Mouse (Mus musculus): ENCODE results near the gene 2210010C04Rik. TPM values are rescaled to one million over a fixed set of nuclear protein-coding genes. Genes with fewer than 3 reads are reported as not detected.

Gene 2210010C04Rik
- polyA plus RNA-seq, 1 experiment from 2014 or later: not detected

DNA sequence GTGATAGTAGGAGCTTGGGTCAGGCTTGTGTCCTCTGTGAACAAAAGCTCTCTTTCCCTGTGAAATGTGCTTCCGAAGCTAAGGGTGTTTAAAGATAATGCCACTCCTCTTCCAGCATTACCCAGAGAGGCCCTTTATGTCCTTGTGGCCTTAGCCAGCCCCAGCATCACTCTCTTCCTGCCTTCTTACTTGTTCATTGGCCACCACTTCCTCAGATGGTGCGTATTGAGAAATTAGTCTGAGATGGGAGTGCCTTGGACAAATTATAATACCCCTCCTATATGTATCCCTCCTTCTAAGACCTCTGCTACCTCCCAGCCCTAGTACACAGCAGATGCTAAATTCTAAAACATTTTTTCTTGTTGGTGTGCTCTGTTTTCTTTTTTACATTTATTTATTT is 19.1 kb upstream of the 2210010C04Rik start:
- no peak for ATAC-seq (ENCODE audit: low FRiP score, low TSS enrichment)
- Histone ChIP-seq H3K27me3 (ENCODE audit: insufficient read depth, low read length) (no peaks in the 10 kb centered on the region), H3K4me2 (replicated peaks; ENCODE audit: low read depth, low read length) (no peak overlapping the region), H3K9ac (replicated peaks; ENCODE audit: low read length) (no peak overlapping the region), H3K4me1 (ENCODE audit: insufficient read depth, low read length) (no peaks in the 10 kb centered on the region), H3K36me3 (ENCODE audit: insufficient read depth, low read length) (no peaks in the 10 kb centered on the region), H3K4me3 (ENCODE audit: low read length) (no peak overlapping the region), H3K9me3 (ENCODE audit: low read length) (no peaks in the 10 kb centered on the region), H3K27ac (ENCODE audit: low read length) (no peak overlapping the region)
- WGBS: 87% methylated on average over 2 of the region's 2 CpGs

DNA sequence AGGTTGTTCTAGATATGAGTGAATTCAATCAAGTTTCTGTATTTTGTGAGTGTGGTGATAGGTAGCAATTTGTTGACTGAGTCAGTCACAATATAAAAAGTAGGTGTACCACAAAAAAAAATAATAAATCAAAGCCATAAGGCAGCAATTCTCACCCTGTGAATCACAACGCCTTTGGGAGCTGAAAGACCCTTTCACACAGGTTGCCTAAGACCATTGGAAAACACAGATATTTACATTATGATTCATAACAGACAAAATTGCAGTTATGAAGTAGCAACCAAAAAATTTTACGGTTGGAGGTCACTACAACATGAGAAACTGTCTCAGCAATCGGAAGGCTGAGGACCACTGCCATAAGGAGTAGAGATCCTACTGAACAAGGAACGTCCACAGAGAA is 16.5 kb upstream of the 2210010C04Rik start:
- no peak overlapping the region for H3K9ac ChIP-seq (replicated peaks; ENCODE audit: low read length)
- H3K4me1 ChIP-seq (ENCODE audit: insufficient read depth, low read length): no peaks in the 10 kb centered on the region
- no peak overlapping the region for H3K4me3 ChIP-seq (ENCODE audit: low read length)
- WGBS: 89% methylated on average over 4 of the region's 4 CpGs
- no peaks in the 10 kb centered on the region for H3K9me3 ChIP-seq (ENCODE audit: low read length)
- H3K27ac ChIP-seq (ENCODE audit: low read length): no peak overlapping the region
- no peak overlapping the region for H3K4me2 ChIP-seq (replicated peaks; ENCODE audit: low read depth, low read length)
- no peaks in the 10 kb centered on the region for H3K36me3 ChIP-seq (ENCODE audit: insufficient read depth, low read length)
- H3K27me3 ChIP-seq (ENCODE audit: insufficient read depth, low read length): no peaks in the 10 kb centered on the region
- ATAC-seq (ENCODE audit: low FRiP score, low TSS enrichment): no peak

DNA sequence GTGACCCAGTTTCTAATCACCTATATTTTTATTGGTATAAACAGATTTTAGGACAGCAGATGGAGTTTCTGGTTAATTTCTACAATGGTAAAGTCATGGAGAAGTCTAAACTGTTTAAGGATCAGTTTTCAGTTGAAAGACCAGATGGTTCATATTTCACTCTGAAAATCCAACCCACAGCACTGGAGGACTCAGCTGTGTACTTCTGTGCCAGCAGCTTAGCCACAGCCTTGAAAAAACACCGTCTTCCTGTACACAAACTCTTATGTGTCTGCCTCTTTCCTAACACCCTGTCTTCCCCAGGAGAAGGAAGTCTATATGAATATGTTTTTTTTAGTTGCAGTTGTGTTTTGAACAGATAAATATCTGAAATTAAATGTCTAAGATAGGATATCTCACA is 13.3 kb upstream of the 2210010C04Rik start:
- H3K27ac ChIP-seq (ENCODE audit: low read length): no peak overlapping the region
- WGBS: 19% methylated on average over 1 of the region's 1 CpGs
- H3K9ac ChIP-seq (replicated peaks; ENCODE audit: low read length): no peak overlapping the region
- ATAC-seq (ENCODE audit: low FRiP score, low TSS enrichment): no peak
- no peak overlapping the region for H3K4me3 ChIP-seq (ENCODE audit: low read length)
- no peak overlapping the region for H3K4me2 ChIP-seq (replicated peaks; ENCODE audit: low read depth, low read length)
- H3K9me3 ChIP-seq (ENCODE audit: low read length): no peaks in the 10 kb centered on the region
- no peaks in the 10 kb centered on the region for H3K36me3 ChIP-seq (ENCODE audit: insufficient read depth, low read length)
- no peaks in the 10 kb centered on the region for H3K4me1 ChIP-seq (ENCODE audit: insufficient read depth, low read length)
- no peaks in the 10 kb centered on the region for H3K27me3 ChIP-seq (ENCODE audit: insufficient read depth, low read length)

DNA sequence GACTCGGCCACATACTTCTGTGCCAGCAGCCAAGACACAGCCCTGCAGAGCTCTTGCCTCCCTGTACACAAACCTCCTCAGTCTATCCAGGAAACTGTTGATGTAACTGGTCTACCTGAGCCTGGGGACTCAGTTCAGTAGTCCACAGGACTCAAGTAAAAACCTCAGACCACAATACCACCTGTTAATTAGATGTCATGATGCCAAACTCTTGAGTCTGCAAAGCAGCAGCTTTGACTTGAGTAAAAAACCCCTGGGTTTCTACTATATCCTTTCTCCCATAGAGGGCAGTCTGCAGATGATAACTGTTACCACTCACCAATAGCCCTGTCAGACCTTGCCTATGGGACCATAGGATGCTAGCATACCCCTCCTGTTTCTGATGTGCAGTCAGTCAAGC is 12.7 kb upstream of the 2210010C04Rik start:
- no peak overlapping the region for H3K27ac ChIP-seq (ENCODE audit: low read length)
- no peak for ATAC-seq (ENCODE audit: low FRiP score, low TSS enrichment)
- no peaks in the 10 kb centered on the region for H3K4me1 ChIP-seq (ENCODE audit: insufficient read depth, low read length)
- no peak overlapping the region for H3K4me2 ChIP-seq (replicated peaks; ENCODE audit: low read depth, low read length)
- H3K36me3 ChIP-seq (ENCODE audit: insufficient read depth, low read length): no peaks in the 10 kb centered on the region
- WGBS: 84% methylated on average over 1 of the region's 1 CpGs
- H3K9me3 ChIP-seq (ENCODE audit: low read length): no peaks in the 10 kb centered on the region
- H3K9ac ChIP-seq (replicated peaks; ENCODE audit: low read length): no peak overlapping the region
- H3K4me3 ChIP-seq (ENCODE audit: low read length): no peak overlapping the region
- H3K27me3 ChIP-seq (ENCODE audit: insufficient read depth, low read length): no peaks in the 10 kb centered on the region

DNA sequence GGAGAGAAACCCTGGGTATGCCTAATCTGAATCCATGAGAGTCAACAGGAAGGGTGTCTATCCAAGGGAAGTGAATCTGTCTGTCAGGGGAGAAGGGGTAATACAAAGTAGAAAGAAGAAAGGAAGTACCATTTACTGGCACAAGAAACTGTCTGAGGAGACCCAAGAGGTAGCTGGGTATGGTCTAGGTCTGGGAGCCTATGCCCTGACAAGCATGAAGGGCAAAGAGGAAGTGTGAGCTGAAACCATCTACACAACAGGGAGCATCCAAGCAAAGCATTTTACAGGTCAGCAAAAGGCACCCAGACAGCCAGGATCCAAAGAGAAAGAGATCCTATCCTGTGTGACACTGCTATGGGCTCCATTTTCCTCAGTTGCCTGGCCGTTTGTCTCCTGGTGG is 11.9 kb upstream of the 2210010C04Rik start:
- no peaks in the 10 kb centered on the region for H3K27me3 ChIP-seq (ENCODE audit: insufficient read depth, low read length)
- H3K27ac ChIP-seq (ENCODE audit: low read length): no peak overlapping the region
- H3K36me3 ChIP-seq (ENCODE audit: insufficient read depth, low read length): no peaks in the 10 kb centered on the region
- no peak overlapping the region for H3K4me2 ChIP-seq (replicated peaks; ENCODE audit: low read depth, low read length)
- H3K9me3 ChIP-seq (ENCODE audit: low read length): no peaks in the 10 kb centered on the region
- no peak for ATAC-seq (ENCODE audit: low FRiP score, low TSS enrichment)
- H3K9ac ChIP-seq (replicated peaks; ENCODE audit: low read length): no peak overlapping the region
- WGBS: 82% methylated on average over 1 of the region's 1 CpGs
- no peaks in the 10 kb centered on the region for H3K4me1 ChIP-seq (ENCODE audit: insufficient read depth, low read length)
- no peak overlapping the region for H3K4me3 ChIP-seq (ENCODE audit: low read length)

DNA sequence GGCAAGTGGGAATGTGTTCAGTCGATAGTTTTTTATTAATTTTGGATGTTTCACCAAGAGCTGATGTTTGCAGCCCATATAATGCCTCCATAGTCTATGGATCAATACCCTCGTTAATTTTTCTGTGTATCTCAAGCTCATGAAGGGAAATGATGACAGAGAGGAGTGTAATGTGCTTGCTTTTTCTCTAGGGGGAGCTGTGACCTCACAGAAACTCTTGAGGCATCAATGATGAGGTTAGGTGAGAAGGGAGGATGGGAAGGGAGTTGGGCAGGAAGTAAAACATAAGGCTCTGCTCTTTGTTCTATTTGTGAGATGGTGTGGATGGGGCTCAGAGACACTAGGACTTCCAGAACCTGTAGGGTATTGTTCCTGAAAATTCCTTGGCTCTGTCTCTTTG is 11.2 kb upstream of the 2210010C04Rik start:
- Histone ChIP-seq H3K9ac (replicated peaks; ENCODE audit: low read length) (no peak overlapping the region), H3K27ac (ENCODE audit: low read length) (no peak overlapping the region), H3K36me3 (ENCODE audit: insufficient read depth, low read length) (no peaks in the 10 kb centered on the region), H3K4me2 (replicated peaks; ENCODE audit: low read depth, low read length) (no peak overlapping the region), H3K4me1 (ENCODE audit: insufficient read depth, low read length) (no peaks in the 10 kb centered on the region), H3K4me3 (ENCODE audit: low read length) (no peak overlapping the region), H3K27me3 (ENCODE audit: insufficient read depth, low read length) (no peaks in the 10 kb centered on the region), H3K9me3 (ENCODE audit: low read length) (no peaks in the 10 kb centered on the region)
- no peak for ATAC-seq (ENCODE audit: low FRiP score, low TSS enrichment)
- 66% methylated on average over 2 of the region's 2 CpGs for WGBS

DNA sequence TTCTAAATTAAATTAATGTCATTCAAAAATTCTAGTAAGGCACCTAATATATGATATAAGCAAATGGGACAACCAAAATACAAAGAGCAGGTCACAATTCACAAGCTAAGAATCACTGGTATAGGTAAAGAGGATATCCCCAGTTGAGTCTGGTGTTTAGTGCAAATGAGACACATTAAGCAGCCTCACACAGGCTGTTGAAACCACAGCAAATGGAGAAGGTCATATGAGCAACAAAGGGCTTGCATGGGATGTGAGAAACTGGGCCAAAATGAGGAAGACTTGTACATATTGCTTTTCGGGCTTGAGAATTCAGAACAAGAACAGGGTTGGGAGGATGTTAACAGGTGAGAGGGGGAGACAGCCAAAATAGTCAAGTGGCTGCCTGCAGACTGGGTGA is 9.4 kb upstream of the 2210010C04Rik start:
- 84% methylated on average over 1 of the region's 1 CpGs for WGBS
- Histone ChIP-seq H3K4me3 (ENCODE audit: low read length) (no peak overlapping the region), H3K36me3 (ENCODE audit: insufficient read depth, low read length) (no peaks in the 10 kb centered on the region)

DNA sequence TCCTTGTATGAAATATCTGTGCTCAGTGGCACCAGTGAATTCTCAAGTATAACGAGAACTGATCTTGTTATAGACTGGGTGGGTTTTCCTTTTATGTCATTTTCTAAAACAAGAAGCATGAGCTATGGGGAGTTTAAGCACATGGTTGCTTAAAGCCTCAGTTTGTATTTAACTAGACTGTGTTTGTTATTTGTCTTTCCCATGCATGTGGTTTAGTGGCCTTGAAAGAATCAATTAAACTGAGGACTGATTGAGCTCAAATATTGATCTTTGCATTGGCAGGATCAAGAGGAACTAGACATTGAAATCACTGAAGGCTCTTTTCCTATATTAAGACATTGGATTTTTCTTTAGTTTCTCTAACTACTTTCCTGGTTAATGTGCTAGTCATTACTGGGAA is 9.0 kb upstream of the 2210010C04Rik start:
- H3K27ac ChIP-seq (ENCODE audit: low read length): no peak overlapping the region
- no peak for ATAC-seq (ENCODE audit: low FRiP score, low TSS enrichment)
- 73% methylated on average over 1 of the region's 1 CpGs for WGBS

More for the DNA sequence above, 9.4 kb upstream of the 2210010C04Rik start:
- Histone ChIP-seq H3K27me3 (ENCODE audit: insufficient read depth, low read length) (no peaks in the 10 kb centered on the region), H3K9ac (replicated peaks; ENCODE audit: low read length) (no peak overlapping the region), H3K9me3 (ENCODE audit: low read length) (no peaks in the 10 kb centered on the region), H3K4me1 (ENCODE audit: insufficient read depth, low read length) (no peaks in the 10 kb centered on the region), H3K27ac (ENCODE audit: low read length) (no peak overlapping the region), H3K4me2 (replicated peaks; ENCODE audit: low read depth, low read length) (no peak overlapping the region)
- ATAC-seq (ENCODE audit: low FRiP score, low TSS enrichment): no peak

DNA sequence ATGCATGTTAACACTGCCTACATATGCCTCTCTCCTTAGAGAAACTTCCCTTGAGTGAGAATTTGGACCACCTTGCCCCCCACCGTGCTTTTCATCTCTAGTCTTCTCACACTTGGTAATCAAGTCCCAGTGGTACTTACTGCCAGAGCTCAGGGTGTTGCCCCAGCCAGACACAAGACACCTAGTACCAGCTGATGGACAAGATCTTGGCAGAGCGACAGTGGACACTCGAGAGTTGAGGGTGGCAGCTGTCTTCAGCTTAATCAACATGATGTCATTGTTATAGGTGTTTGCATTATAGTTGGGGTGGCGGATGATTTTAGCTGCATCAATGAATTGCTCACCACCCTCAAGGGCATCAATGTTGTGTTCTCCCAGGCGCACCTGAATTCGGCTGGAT is 2.5 kb downstream of the 2210010C04Rik start:
- H3K4me2 ChIP-seq (replicated peaks; ENCODE audit: low read depth, low read length): no peak overlapping the region
- H3K27me3 ChIP-seq (ENCODE audit: insufficient read depth, low read length): no peaks in the 10 kb centered on the region
- no peak overlapping the region for H3K4me3 ChIP-seq (ENCODE audit: low read length)
- no peak overlapping the region for H3K9ac ChIP-seq (replicated peaks; ENCODE audit: low read length)
- no peak overlapping the region for H3K27ac ChIP-seq (ENCODE audit: low read length)
- ATAC-seq (ENCODE audit: low FRiP score, low TSS enrichment): no peak
- no peaks in the 10 kb centered on the region for H3K36me3 ChIP-seq (ENCODE audit: insufficient read depth, low read length)
- no peaks in the 10 kb centered on the region for H3K9me3 ChIP-seq (ENCODE audit: low read length)
- 88% methylated on average over 6 of the region's 6 CpGs for WGBS
- no peaks in the 10 kb centered on the region for H3K4me1 ChIP-seq (ENCODE audit: insufficient read depth, low read length)

More for the DNA sequence above, 9.0 kb upstream of the 2210010C04Rik start:
- no peak overlapping the region for H3K4me3 ChIP-seq (ENCODE audit: low read length)
- no peak overlapping the region for H3K4me2 ChIP-seq (replicated peaks; ENCODE audit: low read depth, low read length)
- H3K4me1 ChIP-seq (ENCODE audit: insufficient read depth, low read length): no peaks in the 10 kb centered on the region
- no peaks in the 10 kb centered on the region for H3K36me3 ChIP-seq (ENCODE audit: insufficient read depth, low read length)
- H3K27me3 ChIP-seq (ENCODE audit: insufficient read depth, low read length): no peaks in the 10 kb centered on the region
- no peak overlapping the region for H3K9ac ChIP-seq (replicated peaks; ENCODE audit: low read length)
- no peaks in the 10 kb centered on the region for H3K9me3 ChIP-seq (ENCODE audit: low read length)

DNA sequence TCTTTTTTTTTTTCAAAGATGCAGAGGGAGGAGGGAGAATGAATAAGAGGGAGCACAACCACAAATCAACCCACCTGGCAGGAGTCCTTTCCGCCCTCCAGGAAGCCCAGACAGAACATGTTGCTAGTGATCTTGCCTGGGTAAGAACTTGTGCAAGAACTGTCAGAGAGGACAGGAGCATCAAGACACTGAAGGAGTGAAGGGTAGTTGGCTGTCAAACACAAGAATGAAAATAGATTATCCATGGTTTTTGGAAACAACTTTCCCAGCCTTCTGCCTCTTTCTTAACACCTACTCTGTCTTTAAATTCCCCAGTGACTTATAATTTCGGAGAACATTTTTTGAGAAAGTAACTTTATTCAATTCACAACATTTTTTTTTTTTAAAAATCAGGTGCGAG is 3.1 kb downstream of the 2210010C04Rik start:
- Histone ChIP-seq H3K27me3 (ENCODE audit: insufficient read depth, low read length) (no peaks in the 10 kb centered on the region), H3K4me3 (ENCODE audit: low read length) (no peak overlapping the region), H3K27ac (ENCODE audit: low read length) (no peak overlapping the region), H3K36me3 (ENCODE audit: insufficient read depth, low read length) (no peaks in the 10 kb centered on the region), H3K4me1 (ENCODE audit: insufficient read depth, low read length) (peaks cover 3% of the 10 kb centered on the region; the same call in 1 of the 2 replicates), H3K9ac (replicated peaks; ENCODE audit: low read length) (no peak overlapping the region), H3K4me2 (replicated peaks; ENCODE audit: low read depth, low read length) (no peak overlapping the region), H3K9me3 (ENCODE audit: low read length) (no peaks in the 10 kb centered on the region)
- WGBS: 79% methylated on average over 3 of the region's 3 CpGs
- no peak for ATAC-seq (ENCODE audit: low FRiP score, low TSS enrichment)

DNA sequence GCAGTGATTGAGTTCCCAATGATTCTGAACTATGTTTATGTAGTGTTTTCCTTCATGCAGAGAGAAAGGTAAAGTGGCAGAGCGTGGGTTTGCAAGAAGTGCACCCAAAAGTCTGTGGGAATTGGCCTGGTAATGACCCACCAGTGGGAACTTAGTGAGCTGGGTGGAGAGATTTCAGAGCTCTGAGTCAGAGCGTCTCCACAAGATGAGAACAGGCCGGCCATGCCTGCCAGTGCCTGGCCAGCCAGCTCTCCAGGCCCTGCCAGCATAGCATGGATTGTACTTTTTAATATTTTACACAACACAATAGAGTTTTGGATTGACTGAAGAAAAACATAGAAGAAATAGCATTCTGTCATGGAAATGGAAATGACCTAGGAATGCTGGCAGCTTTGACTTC is 4.5 kb downstream of the 2210010C04Rik start:
- no peaks in the 10 kb centered on the region for H3K9me3 ChIP-seq (ENCODE audit: low read length)
- no peak overlapping the region for H3K4me2 ChIP-seq (replicated peaks; ENCODE audit: low read depth, low read length)
- H3K9ac ChIP-seq (replicated peaks; ENCODE audit: low read length): no peak overlapping the region
- H3K27me3 ChIP-seq (ENCODE audit: insufficient read depth, low read length): no peaks in the 10 kb centered on the region
- H3K36me3 ChIP-seq (ENCODE audit: insufficient read depth, low read length): no peaks in the 10 kb centered on the region
- H3K4me1 ChIP-seq (ENCODE audit: insufficient read depth, low read length): peaks cover 16% of the 10 kb centered on the region
- no peak for ATAC-seq (ENCODE audit: low FRiP score, low TSS enrichment)
- 87% methylated on average over 3 of the region's 3 CpGs for WGBS
- no peak overlapping the region for H3K27ac ChIP-seq (ENCODE audit: low read length)
- H3K4me3 ChIP-seq (ENCODE audit: low read length): no peak overlapping the region

Measured in kidney, embryonic 16.5 days (tissue).